9 mouse cellular contexts compared by ENCODE assay signal in genomic region chr13:92531237-92531636, GRCm38 (mm10). TPM values are rescaled to one million over a fixed set of nuclear protein-coding genes. Genes with fewer than 3 reads are reported as not detected.
DNase-seq lines count a peak whose midpoint lies in the region; ATAC-seq and TF ChIP-seq lines count a peak whose summit lies in the region.
"Had no signal": no experiment of that assay in that cellular context is flagged by ENCODE, and none has a peak within 500 bp of the region (broad histone marks: within the 10 kb centered on the region; RNA-seq: fewer than 3 reads in every experiment).

No protein-coding gene starts in this region.

- WGBS in heart, embryonic 14.5 days: 5% methylated on average over 15 of the region's 15 CpGs
- 4% methylated on average over 15 of the region's 15 CpGs for WGBS in hindbrain, embryonic 13.5 days
- WGBS in midbrain, embryonic 11.5 days: 7% methylated on average over 15 of the region's 15 CpGs

- in situ Hi-C loops in Patski (cut with MboI; ENCODE audit: low pct_unique_long_range_greater_than_20kb): no loop called here

- POLR2A ChIA-PET in Patski (lab: Charles Lee): interaction anchor here (0.7 to 0.9 kb wide), 2 partner anchors 12 to 38 kb away, joined by 3 read pairs; no protein-coding TSS in a partner anchor

- H3K9me3 ChIP-seq in heart, embryonic 14.5 days (ENCODE audit: control insufficient read depth, low read length): no peaks in the 10 kb centered on the region
- no peaks in the 10 kb centered on the region for H3K9me3 ChIP-seq in hindbrain, embryonic 13.5 days
- no peaks in the 10 kb centered on the region for H3K9me3 ChIP-seq in midbrain, embryonic 11.5 days (ENCODE audit: control insufficient read depth, low read length)

- 0 out of 4 replicates have a peak, but pooled peaks cover 0 to 5% of the 10 kb centered on the region in 2 experiments for H3K4me1 ChIP-seq in heart, embryonic 14.5 days (ENCODE audit: control insufficient read depth in 2 of 2, insufficient read depth in 2 of 2, low read length in 2 of 2)
- peaks cover 12% of the 10 kb centered on the region for H3K4me1 ChIP-seq in hindbrain, embryonic 13.5 days (replicated peaks)
- H3K4me1 ChIP-seq in midbrain, embryonic 11.5 days (ENCODE audit: control insufficient read depth, insufficient read depth, low read length): peaks cover 3% of the 10 kb centered on the region; the same call in 1 of the 2 replicates

- no peak for DNase-seq in heart, postnatal 14 days
- DNase-seq in Patski (ENCODE audit: low read depth, low spot score): no peak
- DNase-seq in midbrain, embryonic 11.5 days (ENCODE audit: low spot score, missing footprints): no peak
- no peak for DNase-seq in adrenal gland, postnatal 4 days (ENCODE audit: low spot score in 2 of 2)
- no peak for DNase-seq in cerebellum, adult 11 months
- DNase-seq in yolk sac, embryonic 10.5 days (ENCODE audit: low spot score): no peak

- intact Hi-C loops in heart, postnatal 14 days (cut with DNase I): no loop called here

- peak overlapping the region; percentile 94 to 98 for H3K27ac ChIP-seq in heart, embryonic 14.5 days (replicated peaks in 1 of 2; ENCODE audit: control insufficient read depth in 1 of 2, insufficient read depth in 1 of 2, low read depth in 2 of 2, low read length in 2 of 2)
- H3K27ac ChIP-seq in hindbrain, embryonic 13.5 days: peak overlapping the region; percentile 95
- H3K27ac ChIP-seq in midbrain, embryonic 11.5 days (ENCODE audit: low read depth, low read length): peak overlapping the region; percentile 85

- H3K27me3 ChIP-seq in heart, embryonic 14.5 days (ENCODE audit: control insufficient read depth, insufficient read depth, low read length): no peaks in the 10 kb centered on the region
- H3K27me3 ChIP-seq in Patski: no peaks in the 10 kb centered on the region
- no peaks in the 10 kb centered on the region for H3K27me3 ChIP-seq in hindbrain, embryonic 13.5 days
- H3K27me3 ChIP-seq in midbrain, embryonic 11.5 days (ENCODE audit: control insufficient read depth, insufficient read depth, low read length): no peaks in the 10 kb centered on the region

- ATAC-seq in heart, embryonic 14.5 days (ENCODE audit: insufficient number of reproducible peaks, insufficient read depth, low FRiP score, low read depth): no peak
- peak; percentile 4 for ATAC-seq in Patski
- ATAC-seq in hindbrain, embryonic 13.5 days (ENCODE audit: low FRiP score): peak; percentile 16; the same call in 1 of the 2 replicates
- ATAC-seq in midbrain, embryonic 11.5 days (ENCODE audit: low FRiP score): no peak

- H3K36me3 ChIP-seq in heart, embryonic 14.5 days (ENCODE audit: control insufficient read depth, insufficient read depth, low read length): peaks cover 4% of the 10 kb centered on the region; the same call in 1 of the 2 replicates
- no peaks in the 10 kb centered on the region for H3K36me3 ChIP-seq in hindbrain, embryonic 13.5 days
- H3K36me3 ChIP-seq in midbrain, embryonic 11.5 days (ENCODE audit: control insufficient read depth, insufficient read depth, low read length): no peaks in the 10 kb centered on the region

- H3K4me3 ChIP-seq in heart, embryonic 14.5 days (ENCODE audit: control insufficient read depth in 1 of 2, insufficient read depth in 1 of 2, low read depth in 1 of 2, low read length in 2 of 2): peak overlapping the region; percentile 75 to 80
- peak overlapping the region; percentile 74 for H3K4me3 ChIP-seq in hindbrain, embryonic 13.5 days
- H3K4me3 ChIP-seq in midbrain, embryonic 11.5 days (ENCODE audit: low read depth, low read length): peak overlapping the region; percentile 52

- peak overlapping the region; percentile 86 for H3K9ac ChIP-seq in heart, embryonic 14.5 days (ENCODE audit: low read length)
- H3K9ac ChIP-seq in hindbrain, embryonic 13.5 days: peak overlapping the region; percentile 84
- H3K9ac ChIP-seq in midbrain, embryonic 11.5 days (ENCODE audit: low read length): peak overlapping the region; percentile 76

- CTCF ChIA-PET in Patski (lab: Charles Lee): no interaction called here

- no peak for TF ChIP-seq CTCF in Patski (IDR thresholded peaks at IDR 0.05)

- peak overlapping the region; percentile 68 for H3K4me2 ChIP-seq in heart, embryonic 14.5 days (ENCODE audit: low read length)
- H3K4me2 ChIP-seq in hindbrain, embryonic 13.5 days: peak overlapping the region; percentile 67
- H3K4me2 ChIP-seq in midbrain, embryonic 11.5 days: peak overlapping the region; percentile 58

RNA-seq across cellular contexts. Expression of gene Zfyve16, which starts 0.6 kb away (rescaled TPM):
- polyA plus RNA-seq in heart, embryonic 14.5 days (2014; fragmentation: Nextera tagmentation; extraction: Ambion mirVana): 10.5 and 10.8 TPM in 2 replicates
- total RNA-seq in heart, postnatal 14 days (2021): 10 to 100 TPM; 16.3 to 17.2 TPM
- polyA plus RNA-seq in Patski (2021): 24.9 TPM
- 11.2 and 11.5 TPM in 2 replicates for polyA plus RNA-seq in hindbrain, embryonic 13.5 days (2015; fragmentation: Nextera tagmentation; extraction: Ambion mirVana)
- polyA plus RNA-seq in midbrain, embryonic 11.5 days (2014; fragmentation: Nextera tagmentation; extraction: Ambion mirVana): 13.4 and 16.5 TPM in 2 replicates
- total RNA-seq in adrenal gland, postnatal 4 days (2021): 10 to 100 TPM; 24.6 to 27.5 TPM

RNA-seq across cellular contexts. Expression of gene Spz1, which starts 44.7 kb away (rescaled TPM):
- polyA plus RNA-seq in heart, embryonic 14.5 days (2014; fragmentation: Nextera tagmentation; extraction: Ambion mirVana): not detected in 2 replicates
- not detected for total RNA-seq in heart, postnatal 14 days (2021)
- polyA plus RNA-seq in Patski (2021): not detected
- polyA plus RNA-seq in hindbrain, embryonic 13.5 days (2015; fragmentation: Nextera tagmentation; extraction: Ambion mirVana): not detected in 2 replicates
- not detected in 2 replicates for polyA plus RNA-seq in midbrain, embryonic 11.5 days (2014; fragmentation: Nextera tagmentation; extraction: Ambion mirVana)
- total RNA-seq in adrenal gland, postnatal 4 days (2021): not detected
- total RNA-seq: hematopoietic stem cell, adult 5-6 weeks had no signal

RNA-seq across cellular contexts. Expression of gene Fam151b, which starts 47.4 kb away (rescaled TPM):
- 0.28 TPM in 1 of 2 replicates, not detected in the other for polyA plus RNA-seq in heart, embryonic 14.5 days (2014; fragmentation: Nextera tagmentation; extraction: Ambion mirVana)
- total RNA-seq in heart, postnatal 14 days (2021): 1 to 10 TPM; 2.4 to 2.8 TPM
- 5.5 TPM for polyA plus RNA-seq in Patski (2021)
- polyA plus RNA-seq in hindbrain, embryonic 13.5 days (2015; fragmentation: Nextera tagmentation; extraction: Ambion mirVana): 0.17 and 0.27 TPM in 2 replicates
- polyA plus RNA-seq in midbrain, embryonic 11.5 days (2014; fragmentation: Nextera tagmentation; extraction: Ambion mirVana): 0.18 TPM in 1 of 2 replicates, not detected in the other
- 1 to 10 TPM; 5.8 to 7.7 TPM for total RNA-seq in adrenal gland, postnatal 4 days (2021)

Comparison
In these comparisons a context has a peak if more than half of its experiments do, and no peak if none do; other contexts are left out.
1. ATAC-seq: peak in Patski (single experiment) and hindbrain, embryonic 13.5 days (single experiment); none in heart, embryonic 14.5 days (single experiment) and midbrain, embryonic 11.5 days (single experiment).
2. Peak in every context shown above with its lines, with median percentiles within 50 percentile points of each other: H3K27ac ChIP-seq, H3K4me2 ChIP-seq, H3K4me3 ChIP-seq and H3K9ac ChIP-seq.